Mouse (Mus musculus): ENCODE measurements around the gene Golgb1. TPM values are rescaled to one million over a fixed set of nuclear protein-coding genes. Genes with fewer than 3 reads are reported as not detected.

The Golgb1 gene
- total and polyA plus RNA-seq, 2 experiments from 2014 or later = 22.5 to 47.3 TPM

GRCm38 (mm10) chr16:36944895-36945424 lies 70.0 kb downstream of the Golgb1 start:
- H3K4me1 ChIP-seq (ENCODE audit: control insufficient read depth, insufficient read depth) = peaks cover 10% of the 10 kb centered on the region
- no peaks in the 10 kb centered on the region for H3K9me3 ChIP-seq (replicated peaks; ENCODE audit: control insufficient read depth, low read length)
- H3K27ac ChIP-seq (ENCODE audit: low read depth) = peak overlapping the region; percentile 65
- H3K36me3 ChIP-seq (replicated peaks; ENCODE audit: control insufficient read depth, insufficient read depth, low read length) = no peaks in the 10 kb centered on the region
- peak; percentile 88 for ATAC-seq (ENCODE audit: insufficient read depth, low read depth)
- TF ChIP-seq CTCF (IDR thresholded peaks at IDR 0.05; ENCODE audit: low read depth) (peak; percentile 31), EP300 (IDR thresholded peaks at IDR 0.05; ENCODE audit: low read depth) (0 out of 2 replicates have a peak, but pooled peaks have one; percentile 20)
- H3K4me3 ChIP-seq (ENCODE audit: low read depth, low read length) = no peak overlapping the region
- H3K27me3 ChIP-seq (ENCODE audit: control insufficient read depth, insufficient read depth, low read length) = no peaks in the 10 kb centered on the region
- H3K9ac ChIP-seq (replicated peaks; ENCODE audit: low read depth, low read length) = no peak overlapping the region
- WGBS = 59% methylated on average over 12 of the region's 12 CpGs
- no peak overlapping the region for H3K4me2 ChIP-seq (ENCODE audit: low read depth, low read length)
- peak; percentile 20 for DNase-seq (ENCODE audit: low spot score)

- Histone ChIP-seq H3K27me3 (ENCODE audit: control insufficient read depth, insufficient read depth, low read length) (no peaks in the 10 kb centered on the region), H3K9ac (replicated peaks; ENCODE audit: low read depth, low read length) (no peak overlapping the region), H3K27ac (ENCODE audit: low read depth) (no peak overlapping the region), H3K9me3 (replicated peaks; ENCODE audit: control insufficient read depth, low read length) (no peaks in the 10 kb centered on the region), H3K4me1 (ENCODE audit: control insufficient read depth, insufficient read depth) (peaks cover 4% of the 10 kb centered on the region; the same call in 1 of the 2 replicates), H3K36me3 (replicated peaks; ENCODE audit: control insufficient read depth, insufficient read depth, low read length) (no peaks in the 10 kb centered on the region), H3K4me2 (ENCODE audit: low read depth, low read length) (no peak overlapping the region), H3K4me3 (ENCODE audit: low read depth, low read length) (no peak overlapping the region)
- TF ChIP-seq CTCF (IDR thresholded peaks at IDR 0.05; ENCODE audit: low read depth) (no peak), EP300 (IDR thresholded peaks at IDR 0.05; ENCODE audit: low read depth) (no peak)
- ATAC-seq (ENCODE audit: insufficient read depth, low read depth) = no peak
- WGBS = 85% methylated on average over 8 of the region's 8 CpGs
- no peak for DNase-seq (ENCODE audit: low spot score)
Observed at GRCm38 (mm10) chr16:36946459-36947159, 71.7 kb downstream of the Golgb1 start.

- H3K36me3 ChIP-seq (replicated peaks; ENCODE audit: control insufficient read depth, insufficient read depth, low read length) = no peaks in the 10 kb centered on the region
- H3K4me3 ChIP-seq (ENCODE audit: low read depth, low read length) = no peak overlapping the region
- H3K27ac ChIP-seq (ENCODE audit: low read depth) = no peak overlapping the region
- TF ChIP-seq EP300 (IDR thresholded peaks at IDR 0.05; ENCODE audit: low read depth) (no peak), CTCF (IDR thresholded peaks at IDR 0.05; ENCODE audit: low read depth) (no peak)
- WGBS = 67% methylated on average over 4 of the region's 4 CpGs
- H3K4me2 ChIP-seq (ENCODE audit: low read depth, low read length) = no peak overlapping the region
- no peaks in the 10 kb centered on the region for H3K4me1 ChIP-seq (ENCODE audit: control insufficient read depth, insufficient read depth)
- H3K9ac ChIP-seq (replicated peaks; ENCODE audit: low read depth, low read length) = no peak overlapping the region
- ATAC-seq (ENCODE audit: insufficient read depth, low read depth) (no peak), DNase-seq (ENCODE audit: low spot score) (no peak)
- no peaks in the 10 kb centered on the region for H3K27me3 ChIP-seq (ENCODE audit: control insufficient read depth, insufficient read depth, low read length)
- no peaks in the 10 kb centered on the region for H3K9me3 ChIP-seq (replicated peaks; ENCODE audit: control insufficient read depth, low read length)
Observed at GRCm38 (mm10) chr16:36947646-36948197, 72.8 kb downstream of the Golgb1 start.

GRCm38 (mm10) chr16:36949614-36950336 lies 74.8 kb downstream of the Golgb1 start:
- no peak for DNase-seq (ENCODE audit: low spot score)
- Histone ChIP-seq H3K27ac (ENCODE audit: low read depth) (no peak overlapping the region), H3K4me3 (ENCODE audit: low read depth, low read length) (no peak overlapping the region), H3K4me1 (ENCODE audit: control insufficient read depth, insufficient read depth) (no peaks in the 10 kb centered on the region), H3K27me3 (ENCODE audit: control insufficient read depth, insufficient read depth, low read length) (no peaks in the 10 kb centered on the region), H3K9ac (replicated peaks; ENCODE audit: low read depth, low read length) (no peak overlapping the region), H3K9me3 (replicated peaks; ENCODE audit: control insufficient read depth, low read length) (no peaks in the 10 kb centered on the region), H3K36me3 (replicated peaks; ENCODE audit: control insufficient read depth, insufficient read depth, low read length) (no peaks in the 10 kb centered on the region), H3K4me2 (ENCODE audit: low read depth, low read length) (no peak overlapping the region)
- TF ChIP-seq EP300 (IDR thresholded peaks at IDR 0.05; ENCODE audit: low read depth) (no peak), CTCF (IDR thresholded peaks at IDR 0.05; ENCODE audit: low read depth) (no peak)
- no peak for ATAC-seq (ENCODE audit: insufficient read depth, low read depth)
- WGBS = 56% methylated on average over 8 of the region's 8 CpGs

GRCm38 (mm10) chr16:36951029-36951428 lies 76.1 kb downstream of the Golgb1 start:
- 60% methylated on average over 4 of the region's 4 CpGs for WGBS

More at GRCm38 (mm10) chr16:36951029-36951428, 76.1 kb downstream of the Golgb1 start:
- DNase-seq (ENCODE audit: low spot score) = no peak
- no peak for ATAC-seq (ENCODE audit: insufficient read depth, low read depth)
- Histone ChIP-seq H3K9ac (replicated peaks; ENCODE audit: low read depth, low read length) (no peak overlapping the region), H3K27me3 (ENCODE audit: control insufficient read depth, insufficient read depth, low read length) (no peaks in the 10 kb centered on the region), H3K4me2 (ENCODE audit: low read depth, low read length) (no peak overlapping the region), H3K4me3 (ENCODE audit: low read depth, low read length) (no peak overlapping the region), H3K9me3 (replicated peaks; ENCODE audit: control insufficient read depth, low read length) (no peaks in the 10 kb centered on the region), H3K27ac (ENCODE audit: low read depth) (no peak overlapping the region), H3K4me1 (ENCODE audit: control insufficient read depth, insufficient read depth) (no peaks in the 10 kb centered on the region), H3K36me3 (replicated peaks; ENCODE audit: control insufficient read depth, insufficient read depth, low read length) (no peaks in the 10 kb centered on the region)
- TF ChIP-seq EP300 (IDR thresholded peaks at IDR 0.05; ENCODE audit: low read depth) = no peak
- no peak for TF ChIP-seq CTCF (IDR thresholded peaks at IDR 0.05; ENCODE audit: low read depth)

Data from heart, postnatal 0 days (tissue).